Mouse (Mus musculus) testis, adult 2 months (tissue): ENCODE results near the gene Adam8.

Source experiments
- CTCF ChIP-seq: fragments of 200-500 bp; IDR thresholded peaks from 2 replicates; pipeline ENCODE4 v1.5.1; 2012; ENCODE audit warnings: low read depth, mild to moderate bottlenecking, inconsistent platforms, low read length, moderate library complexity; ENCODE audit not compliant: control insufficient read depth, insufficient read depth, insufficient replicate concordance
- POLR2A ChIP-seq: fragments of 200-500 bp; IDR thresholded peaks from 2 replicates; pipeline ENCODE4 v1.6.1; 2012; ENCODE audit warnings: low read depth, mild to moderate bottlenecking, inconsistent platforms, low read length, moderate library complexity; ENCODE audit not compliant: control insufficient read depth

DNA sequence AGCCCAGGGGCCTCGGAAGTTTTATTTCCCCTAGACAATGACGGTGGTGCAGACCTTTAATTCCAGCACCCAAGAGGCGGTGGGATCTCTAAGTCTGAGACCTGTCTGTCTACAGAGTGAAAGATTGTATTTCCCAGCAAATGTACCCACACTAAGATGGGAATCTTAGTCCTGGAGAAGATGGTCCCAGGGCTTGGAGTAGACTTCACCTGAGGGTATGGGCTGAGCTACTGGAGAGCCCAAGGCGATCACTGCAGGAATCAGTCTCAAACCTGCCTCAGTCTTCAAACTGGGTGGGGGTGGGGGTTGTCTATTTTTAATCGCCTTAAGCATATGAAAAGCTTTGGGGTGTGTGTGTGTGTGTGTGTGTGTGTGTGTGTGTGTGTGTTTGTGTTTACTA lies 46.3 kb downstream of the Adam8 start:
- TF ChIP-seq CTCF = no peak
- TF ChIP-seq POLR2A = no peak
